Mouse (Mus musculus) forebrain, embryonic 14.5 days (tissue): ENCODE results near the gene Tmem135. TPM values are rescaled to one million over a fixed set of nuclear protein-coding genes. Genes with fewer than 3 reads are reported as not detected.

Experiments used
- ATAC-seq: fragments of 200-750 bp; cut with Nextera tagmentation; 2 replicates; pipeline ENCODE4 v1.8.0; 2017; ENCODE audit warnings: mild to moderate bottlenecking, moderate library complexity
- DNase-seq: peaks from one replicate; pipeline ENCODE4 v3.0.0-alpha.2; 2015; ENCODE audit warnings: low spot score
- H3K27ac ChIP-seq: fragments of 300-500 bp; sonication (generic); 2 replicates; pipeline ENCODE4 v1.5.1; 2014; ENCODE audit warnings: low read depth, mild to moderate bottlenecking, control low read depth, low read length, moderate library complexity
- H3K27me3 ChIP-seq: fragments of 300-500 bp; sonication (generic); replicated peaks from 2 replicates; pipeline ENCODE4 v1.6.1; 2014; ENCODE audit warnings: low read length, control low read depth, mixed read lengths; ENCODE audit not compliant: control insufficient read depth, insufficient read depth
- H3K36me3 ChIP-seq: fragments of 300-500 bp; sonication (generic); 2 replicates; pipeline ENCODE4 v1.6.1; 2014; ENCODE audit warnings: low read length, control low read depth; ENCODE audit not compliant: control insufficient read depth, insufficient read depth
- H3K4me1 ChIP-seq: fragments of 300-500 bp; sonication (generic); 2 replicates; pipeline ENCODE4 v1.6.1; 2014; ENCODE audit warnings: antibody characterized with exemption, low read length, control low read depth; ENCODE audit not compliant: control insufficient read depth, insufficient read depth
- H3K4me2 ChIP-seq: fragments of 300-500 bp; sonication (generic); 2 replicates; pipeline ENCODE4 v1.6.1; 2014; ENCODE audit warnings: mild to moderate bottlenecking, control low read depth, low read length
- H3K4me3 ChIP-seq: fragments of 300-500 bp; sonication (generic); 2 replicates; pipeline ENCODE4 v1.5.1; 2014; ENCODE audit warnings: low read depth, low read length, control low read depth
- H3K9ac ChIP-seq: fragments of 300-500 bp; sonication (generic); 2 replicates; pipeline ENCODE4 v1.6.1; 2014; ENCODE audit warnings: mild to moderate bottlenecking, low read length, control low read depth, moderate library complexity
- H3K9me3 ChIP-seq: fragments of 300-500 bp; sonication (generic); replicated peaks from 2 replicates; pipeline ENCODE4 v1.6.1; 2016; ENCODE audit warnings: low read length, control low read depth, mixed read lengths; ENCODE audit not compliant: control insufficient read depth
- WGBS: fragments of 180-500 bp; shearing (Covaris S2); extraction: QIAGEN DNeasy Blood & Tissue Kit; methylation state at CpG from one replicate; pipeline ENCODE4 v1.1.7; 2014; 5-methylcytosine and 5-hydroxymethylcytosine counted together
- polyA plus RNA-seq: library from polyadenylated mRNA; unstranded; fragments of >200 nt; fragmentation: Nextera tagmentation; extraction: Ambion mirVana; gene quantifications from 2 replicates; pipeline ENCODE4 v1.2.1, GENCODE M21; 2014

Tmem135 gene
- polyA plus RNA-seq, 1 experiment from 2014 or later, result 16.2 TPM

GRCm38 (mm10) chr7:89231200-89231790, 172.7 kb downstream of the Tmem135 start:
- WGBS, result 92% methylated on average over 3 of the region's 3 CpGs
- Histone ChIP-seq H3K9me3 (no peaks in the 10 kb centered on the region), H3K36me3 (no peaks in the 10 kb centered on the region), H3K4me2 (no peak overlapping the region), H3K27me3 (no peaks in the 10 kb centered on the region), H3K4me3 (no peak overlapping the region), H3K27ac (no peak overlapping the region), H3K4me1 (no peaks in the 10 kb centered on the region), H3K9ac (no peak overlapping the region)
- DNase-seq (no peak), ATAC-seq (no peak)

GRCm38 (mm10) chr7:89222609-89223008, 181.4 kb downstream of the Tmem135 start:
- Histone ChIP-seq H3K4me2 (no peak overlapping the region), H3K9me3 (no peaks in the 10 kb centered on the region), H3K4me3 (no peak overlapping the region), H3K27me3 (no peaks in the 10 kb centered on the region), H3K27ac (no peak overlapping the region), H3K4me1 (no peaks in the 10 kb centered on the region), H3K9ac (no peak overlapping the region), H3K36me3 (no peaks in the 10 kb centered on the region)
- ATAC-seq (no peak), DNase-seq (no peak)
- WGBS, result 85% methylated on average over 1 of the region's 1 CpGs

- WGBS, result 70% methylated on average over 1 of the region's 1 CpGs
- Histone ChIP-seq H3K4me2 (no peak overlapping the region), H3K4me1 (no peaks in the 10 kb centered on the region), H3K27me3 (no peaks in the 10 kb centered on the region), H3K27ac (no peak overlapping the region), H3K36me3 (no peaks in the 10 kb centered on the region), H3K9ac (no peak overlapping the region), H3K4me3 (no peak overlapping the region), H3K9me3 (no peaks in the 10 kb centered on the region)
- no peak for ATAC-seq
- no peak for DNase-seq
Observed at GRCm38 (mm10) chr7:89216628-89217027, 187.4 kb downstream of the Tmem135 start.

GRCm38 (mm10) chr7:89216118-89216517, 187.9 kb downstream of the Tmem135 start:
- no peak for DNase-seq
- 89% methylated on average over 2 of the region's 2 CpGs for WGBS
- no peaks in the 10 kb centered on the region for H3K9me3 ChIP-seq
- ATAC-seq, result no peak
- H3K36me3 ChIP-seq, result no peaks in the 10 kb centered on the region
- no peak overlapping the region for H3K27ac ChIP-seq
- no peak overlapping the region for H3K4me3 ChIP-seq
- H3K9ac ChIP-seq, result no peak overlapping the region
- H3K4me1 ChIP-seq, result no peaks in the 10 kb centered on the region
- no peak overlapping the region for H3K4me2 ChIP-seq
- no peaks in the 10 kb centered on the region for H3K27me3 ChIP-seq

GRCm38 (mm10) chr7:89215714-89216113, 188.3 kb downstream of the Tmem135 start:
- ATAC-seq, result no peak
- DNase-seq, result no peak
- WGBS, result 58% methylated on average over 7 of the region's 7 CpGs
- Histone ChIP-seq H3K36me3 (no peaks in the 10 kb centered on the region), H3K27ac (no peak overlapping the region), H3K9me3 (no peaks in the 10 kb centered on the region), H3K4me3 (no peak overlapping the region), H3K4me1 (no peaks in the 10 kb centered on the region), H3K9ac (no peak overlapping the region), H3K27me3 (no peaks in the 10 kb centered on the region), H3K4me2 (no peak overlapping the region)

GRCm38 (mm10) chr7:89210506-89210905, 193.5 kb downstream of the Tmem135 start:
- Histone ChIP-seq H3K9ac (no peak overlapping the region), H3K4me1 (no peaks in the 10 kb centered on the region), H3K36me3 (no peaks in the 10 kb centered on the region), H3K4me3 (no peak overlapping the region), H3K9me3 (no peaks in the 10 kb centered on the region), H3K4me2 (no peak overlapping the region), H3K27me3 (no peaks in the 10 kb centered on the region), H3K27ac (no peak overlapping the region)
- 6% methylated on average over 6 of the region's 6 CpGs for WGBS
- no peak for DNase-seq
- no peak for ATAC-seq

GRCm38 (mm10) chr7:89206165-89206564, 197.9 kb downstream of the Tmem135 start:
- no peak for DNase-seq
- no peaks in the 10 kb centered on the region for H3K27me3 ChIP-seq
- no peak overlapping the region for H3K9ac ChIP-seq
- 88% methylated on average over 3 of the region's 3 CpGs for WGBS
- no peaks in the 10 kb centered on the region for H3K4me1 ChIP-seq
- no peak overlapping the region for H3K27ac ChIP-seq
- ATAC-seq, result no peak
- H3K9me3 ChIP-seq, result no peaks in the 10 kb centered on the region
- H3K4me2 ChIP-seq, result no peak overlapping the region
- H3K4me3 ChIP-seq, result no peak overlapping the region
- no peaks in the 10 kb centered on the region for H3K36me3 ChIP-seq

GRCm38 (mm10) chr7:89205402-89205801, 198.6 kb downstream of the Tmem135 start:
- Histone ChIP-seq H3K9ac (no peak overlapping the region), H3K27me3 (no peaks in the 10 kb centered on the region), H3K4me2 (no peak overlapping the region), H3K36me3 (no peaks in the 10 kb centered on the region), H3K4me3 (no peak overlapping the region), H3K9me3 (no peaks in the 10 kb centered on the region), H3K4me1 (no peaks in the 10 kb centered on the region), H3K27ac (no peak overlapping the region)
- DNase-seq (no peak), ATAC-seq (no peak)
- WGBS, result 85% methylated on average over 1 of the region's 1 CpGs

GRCm38 (mm10) chr7:89203144-89203543, 200.9 kb downstream of the Tmem135 start:
- Histone ChIP-seq H3K4me3 (no peak overlapping the region), H3K9ac (no peak overlapping the region), H3K4me2 (no peak overlapping the region), H3K9me3 (no peaks in the 10 kb centered on the region), H3K4me1 (no peaks in the 10 kb centered on the region), H3K27me3 (no peaks in the 10 kb centered on the region), H3K36me3 (no peaks in the 10 kb centered on the region), H3K27ac (no peak overlapping the region)
- 85% methylated on average over 5 of the region's 5 CpGs for WGBS
- ATAC-seq, result no peak
- DNase-seq, result no peak
